Mouse (Mus musculus): Measurements from ENCODE around the gene Etv5. TPM values are rescaled to one million over a fixed set of nuclear protein-coding genes. Genes with fewer than 3 reads are reported as not detected.

The Etv5 gene
- 37.5 and 43.4 TPM in 2 replicates for polyA plus RNA-seq (2014; fragmentation: Nextera tagmentation; extraction: Ambion mirVana)

GRCm38 (mm10) chr16:22439499-22440177, at the start of gene Etv5:
Gene Etv5 (minus strand): TSS chr16:22439719.
- H3K4me2 ChIP-seq (ENCODE audit: low read depth, low read length) = peak within 1 kb of the TSS; percentile 91
- under 1% methylated on average over 37 of the region's 63 CpGs for WGBS

GRCm38 (mm10) chr16:22483900-22484299, 44.4 kb upstream of the Etv5 start:
- H3K9ac ChIP-seq (ENCODE audit: low read depth, low read length) = no peak overlapping the region
- no peak overlapping the region for H3K27ac ChIP-seq (replicated peaks; ENCODE audit: low read depth, low read length)
- ATAC-seq (ENCODE audit: low read depth) (no peak), DNase-seq (ENCODE audit: low spot score) (no peak)
- H3K4me1 ChIP-seq (ENCODE audit: control insufficient read depth, insufficient read depth, low read length) = no peaks in the 10 kb centered on the region
- H3K27me3 ChIP-seq (replicated peaks; ENCODE audit: control insufficient read depth, insufficient read depth, low read length) = no peaks in the 10 kb centered on the region
- WGBS = 71% methylated on average over 1 of the region's 1 CpGs
- no peak overlapping the region for H3K4me2 ChIP-seq (ENCODE audit: low read depth, low read length)
- H3K9me3 ChIP-seq (ENCODE audit: control insufficient read depth, low read length) = no peaks in the 10 kb centered on the region
- H3K4me3 ChIP-seq (ENCODE audit: low read depth, low read length) = no peak overlapping the region
- H3K36me3 ChIP-seq (ENCODE audit: control insufficient read depth, insufficient read depth, low read length) = no peaks in the 10 kb centered on the region

More at GRCm38 (mm10) chr16:22439499-22440177, at the start of gene Etv5:
- peak; percentile 100 for DNase-seq (ENCODE audit: low spot score)
- peak; percentile 97 for ATAC-seq (ENCODE audit: low read depth)
- no peaks in the 10 kb centered on the region for H3K9me3 ChIP-seq (ENCODE audit: control insufficient read depth, low read length)
- peaks cover 8% of the 10 kb centered on the region; the same call in 1 of the 2 replicates for H3K27me3 ChIP-seq (replicated peaks; ENCODE audit: control insufficient read depth, insufficient read depth, low read length)
- H3K36me3 ChIP-seq (ENCODE audit: control insufficient read depth, insufficient read depth, low read length) = no peaks in the 10 kb centered on the region
- peak within 1 kb of the TSS; percentile 80 for H3K9ac ChIP-seq (ENCODE audit: low read depth, low read length)
- peaks cover 21% of the 10 kb centered on the region for H3K4me1 ChIP-seq (ENCODE audit: control insufficient read depth, insufficient read depth, low read length)
- H3K4me3 ChIP-seq (ENCODE audit: low read depth, low read length) = peak within 1 kb of the TSS; percentile 82
- H3K27ac ChIP-seq (replicated peaks; ENCODE audit: low read depth, low read length) = peak within 1 kb of the TSS; percentile 85

DNA sequence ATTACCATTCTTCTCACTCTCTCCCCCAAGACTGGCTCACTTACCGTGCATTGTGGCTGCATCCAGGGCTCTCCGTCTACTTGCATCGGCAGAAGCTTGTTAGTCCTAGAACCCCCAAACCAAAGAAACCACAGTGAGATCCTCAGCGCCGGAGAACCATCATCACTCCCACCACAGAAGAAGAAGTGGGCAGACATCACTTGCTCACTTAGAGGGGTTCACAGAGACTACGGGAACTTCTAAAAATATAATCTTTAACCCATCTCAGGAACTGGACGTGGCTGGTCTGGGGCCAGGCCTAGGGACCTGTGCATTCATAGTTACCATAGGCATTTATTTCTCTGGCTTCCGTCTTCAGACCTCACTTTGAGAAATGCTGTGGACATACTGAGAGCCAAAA, 39.8 kb upstream of the Etv5 start:
- no peak overlapping the region for H3K9ac ChIP-seq (ENCODE audit: low read depth, low read length)
- no peaks in the 10 kb centered on the region for H3K4me1 ChIP-seq (ENCODE audit: control insufficient read depth, insufficient read depth, low read length)
- no peak for ATAC-seq (ENCODE audit: low read depth)
- DNase-seq (ENCODE audit: low spot score) = no peak
- no peak overlapping the region for H3K4me2 ChIP-seq (ENCODE audit: low read depth, low read length)
- no peaks in the 10 kb centered on the region for H3K9me3 ChIP-seq (ENCODE audit: control insufficient read depth, low read length)
- H3K4me3 ChIP-seq (ENCODE audit: low read depth, low read length) = no peak overlapping the region
- no peaks in the 10 kb centered on the region for H3K27me3 ChIP-seq (replicated peaks; ENCODE audit: control insufficient read depth, insufficient read depth, low read length)
- H3K36me3 ChIP-seq (ENCODE audit: control insufficient read depth, insufficient read depth, low read length) = no peaks in the 10 kb centered on the region
- 93% methylated on average over 8 of the region's 8 CpGs for WGBS
- H3K27ac ChIP-seq (replicated peaks; ENCODE audit: low read depth, low read length) = no peak overlapping the region

DNA sequence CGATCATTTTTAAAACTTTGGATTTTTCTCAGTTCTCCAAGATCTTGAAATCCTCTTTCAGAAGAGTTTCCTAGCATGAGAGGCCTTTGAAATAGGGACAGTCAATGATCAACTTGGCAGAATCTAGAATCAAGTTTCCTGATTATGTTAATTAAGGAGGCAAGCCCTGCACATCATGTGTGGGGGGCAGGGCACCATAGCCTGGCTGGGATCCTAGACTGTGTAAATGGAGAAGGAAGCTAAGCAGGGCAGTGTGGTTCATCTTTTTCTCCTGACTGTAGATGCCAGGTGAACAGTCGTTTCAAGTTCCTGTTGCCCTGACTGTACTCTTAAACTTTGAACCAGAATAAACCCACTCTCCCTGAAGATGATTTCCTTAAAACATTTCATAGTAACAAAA, 32.2 kb upstream of the Etv5 start:
- Histone ChIP-seq H3K27me3 (replicated peaks; ENCODE audit: control insufficient read depth, insufficient read depth, low read length) (no peaks in the 10 kb centered on the region), H3K4me3 (ENCODE audit: low read depth, low read length) (no peak overlapping the region), H3K9ac (ENCODE audit: low read depth, low read length) (no peak overlapping the region), H3K4me2 (ENCODE audit: low read depth, low read length) (no peak overlapping the region), H3K9me3 (ENCODE audit: control insufficient read depth, low read length) (no peaks in the 10 kb centered on the region), H3K36me3 (ENCODE audit: control insufficient read depth, insufficient read depth, low read length) (no peaks in the 10 kb centered on the region), H3K27ac (replicated peaks; ENCODE audit: low read depth, low read length) (no peak overlapping the region), H3K4me1 (ENCODE audit: control insufficient read depth, insufficient read depth, low read length) (no peaks in the 10 kb centered on the region)
- no peak for ATAC-seq (ENCODE audit: low read depth)
- no peak for DNase-seq (ENCODE audit: low spot score)
- 76% methylated on average over 2 of the region's 2 CpGs for WGBS

GRCm38 (mm10) chr16:22469385-22469784, 29.9 kb upstream of the Etv5 start:
- Histone ChIP-seq H3K9ac (ENCODE audit: low read depth, low read length) (no peak overlapping the region), H3K4me2 (ENCODE audit: low read depth, low read length) (no peak overlapping the region), H3K27ac (replicated peaks; ENCODE audit: low read depth, low read length) (no peak overlapping the region), H3K9me3 (ENCODE audit: control insufficient read depth, low read length) (no peaks in the 10 kb centered on the region), H3K27me3 (replicated peaks; ENCODE audit: control insufficient read depth, insufficient read depth, low read length) (no peaks in the 10 kb centered on the region), H3K4me1 (ENCODE audit: control insufficient read depth, insufficient read depth, low read length) (0 out of 2 replicates have a peak, but pooled peaks cover 4% of the 10 kb centered on the region), H3K4me3 (ENCODE audit: low read depth, low read length) (no peak overlapping the region), H3K36me3 (ENCODE audit: control insufficient read depth, insufficient read depth, low read length) (no peaks in the 10 kb centered on the region)
- ATAC-seq (ENCODE audit: low read depth) = no peak
- no peak for DNase-seq (ENCODE audit: low spot score)
- whole genome bisulfite sequencing = 76% methylated on average over 11 of the region's 11 CpGs

GRCm38 (mm10) chr16:22467111-22467510, 27.6 kb upstream of the Etv5 start:
- Histone ChIP-seq H3K36me3 (ENCODE audit: control insufficient read depth, insufficient read depth, low read length) (no peaks in the 10 kb centered on the region), H3K27ac (replicated peaks; ENCODE audit: low read depth, low read length) (no peak overlapping the region), H3K9ac (ENCODE audit: low read depth, low read length) (no peak overlapping the region), H3K4me3 (ENCODE audit: low read depth, low read length) (no peak overlapping the region), H3K9me3 (ENCODE audit: control insufficient read depth, low read length) (no peaks in the 10 kb centered on the region), H3K4me1 (ENCODE audit: control insufficient read depth, insufficient read depth, low read length) (0 out of 2 replicates have a peak, but pooled peaks cover 4% of the 10 kb centered on the region), H3K27me3 (replicated peaks; ENCODE audit: control insufficient read depth, insufficient read depth, low read length) (no peaks in the 10 kb centered on the region), H3K4me2 (ENCODE audit: low read depth, low read length) (no peak overlapping the region)
- ATAC-seq (ENCODE audit: low read depth) = no peak
- WGBS = 94% methylated on average over 2 of the region's 2 CpGs
- no peak for DNase-seq (ENCODE audit: low spot score)

- Histone ChIP-seq H3K9me3 (ENCODE audit: control insufficient read depth, low read length) (no peaks in the 10 kb centered on the region), H3K4me1 (ENCODE audit: control insufficient read depth, insufficient read depth, low read length) (0 out of 2 replicates have a peak, but pooled peaks cover 7% of the 10 kb centered on the region), H3K27ac (replicated peaks; ENCODE audit: low read depth, low read length) (no peak overlapping the region), H3K27me3 (replicated peaks; ENCODE audit: control insufficient read depth, insufficient read depth, low read length) (no peaks in the 10 kb centered on the region), H3K9ac (ENCODE audit: low read depth, low read length) (no peak overlapping the region), H3K4me3 (ENCODE audit: low read depth, low read length) (no peak overlapping the region), H3K4me2 (ENCODE audit: low read depth, low read length) (no peak overlapping the region), H3K36me3 (ENCODE audit: control insufficient read depth, insufficient read depth, low read length) (no peaks in the 10 kb centered on the region)
- 51% methylated on average over 11 of the region's 11 CpGs for WGBS
- ATAC-seq (ENCODE audit: low read depth) (no peak), DNase-seq (ENCODE audit: low spot score) (peak; percentile 7)
Measured at GRCm38 (mm10) chr16:22466381-22466780, 26.9 kb upstream of the Etv5 start.

- no peaks in the 10 kb centered on the region for H3K27me3 ChIP-seq (replicated peaks; ENCODE audit: control insufficient read depth, insufficient read depth, low read length)
- no peak overlapping the region for H3K27ac ChIP-seq (replicated peaks; ENCODE audit: low read depth, low read length)
- DNase-seq (ENCODE audit: low spot score) = no peak
- no peak overlapping the region for H3K4me3 ChIP-seq (ENCODE audit: low read depth, low read length)
- WGBS = 65% methylated on average over 3 of the region's 3 CpGs
- ATAC-seq (ENCODE audit: low read depth) = no peak
- H3K9me3 ChIP-seq (ENCODE audit: control insufficient read depth, low read length) = no peaks in the 10 kb centered on the region
- 0 out of 2 replicates have a peak, but pooled peaks cover 7% of the 10 kb centered on the region for H3K4me1 ChIP-seq (ENCODE audit: control insufficient read depth, insufficient read depth, low read length)
- no peak overlapping the region for H3K4me2 ChIP-seq (ENCODE audit: low read depth, low read length)
- H3K36me3 ChIP-seq (ENCODE audit: control insufficient read depth, insufficient read depth, low read length) = no peaks in the 10 kb centered on the region
- no peak overlapping the region for H3K9ac ChIP-seq (ENCODE audit: low read depth, low read length)
Measured at GRCm38 (mm10) chr16:22462220-22462619, 22.7 kb upstream of the Etv5 start.

- Histone ChIP-seq H3K27me3 (replicated peaks; ENCODE audit: control insufficient read depth, insufficient read depth, low read length) (no peaks in the 10 kb centered on the region), H3K9me3 (ENCODE audit: control insufficient read depth, low read length) (no peaks in the 10 kb centered on the region), H3K9ac (ENCODE audit: low read depth, low read length) (no peak overlapping the region), H3K36me3 (ENCODE audit: control insufficient read depth, insufficient read depth, low read length) (no peaks in the 10 kb centered on the region), H3K4me1 (ENCODE audit: control insufficient read depth, insufficient read depth, low read length) (0 out of 2 replicates have a peak, but pooled peaks cover 7% of the 10 kb centered on the region), H3K4me3 (ENCODE audit: low read depth, low read length) (no peak overlapping the region), H3K27ac (replicated peaks; ENCODE audit: low read depth, low read length) (no peak overlapping the region), H3K4me2 (ENCODE audit: low read depth, low read length) (no peak overlapping the region)
- DNase-seq (ENCODE audit: low spot score) (peak; percentile 20), ATAC-seq (ENCODE audit: low read depth) (no peak)
- WGBS = 43% methylated on average over 6 of the region's 6 CpGs
Measured at GRCm38 (mm10) chr16:22461728-22462127, 22.2 kb upstream of the Etv5 start.

All from embryonic facial prominence, embryonic 14.5 days (tissue).